Mouse (Mus musculus) midbrain, embryonic 10.5 days (tissue): ENCODE measurements around the gene Slc1a4. TPM values are rescaled to one million over a fixed set of nuclear protein-coding genes. Genes with fewer than 3 reads are reported as not detected.

ENCODE experiments used
- DNase-seq: peaks from one replicate; pipeline ENCODE4 v3.0.0-alpha.2; 2017; ENCODE audit warnings: low spot score
- H3K27ac ChIP-seq: fragments of 300-500 bp; sonication (generic); replicated peaks from 2 replicates; pipeline ENCODE4 v1.5.1; 2016; ENCODE audit warnings: mild to moderate bottlenecking
- H3K27me3 ChIP-seq: fragments of 300-500 bp; sonication (generic); 2 replicates; pipeline ENCODE4 v1.6.1; 2016; ENCODE audit warnings: low read depth, mild to moderate bottlenecking; ENCODE audit not compliant: poor library complexity, severe bottlenecking
- H3K36me3 ChIP-seq: fragments of 300-500 bp; sonication (generic); 2 replicates; pipeline ENCODE4 v1.6.1; 2016; ENCODE audit warnings: mild to moderate bottlenecking, moderate library complexity
- H3K4me1 ChIP-seq: fragments of 300-500 bp; sonication (generic); 2 replicates; pipeline ENCODE4 v1.6.1; 2016
- H3K4me3 ChIP-seq: fragments of 300-500 bp; sonication (generic); 2 replicates; pipeline ENCODE4 v1.5.1; 2016; ENCODE audit warnings: mild to moderate bottlenecking, moderate library complexity
- H3K9me3 ChIP-seq: fragments of 300-500 bp; sonication (generic); replicated peaks from 2 replicates; pipeline ENCODE4 v1.6.1; 2016; ENCODE audit warnings: mild to moderate bottlenecking
- WGBS: fragments of 180-500 bp; shearing (Covaris S2); methylation state at CpG from one replicate; pipeline ENCODE4 v1.1.7; 2016; 5-methylcytosine and 5-hydroxymethylcytosine counted together
- polyA plus RNA-seq: library from polyadenylated mRNA; unstranded; fragments of >200 nt; fragmentation: Nextera tagmentation; extraction: Ambion mirVana; gene quantifications from 2 replicates; pipeline ENCODE4 v1.2.1, GENCODE M21; 2016

Slc1a4 gene
- polyA plus RNA-seq, 1 experiment from 2014 or later = 14.8 TPM

GRCm38 (mm10) chr11:20277106-20277505 lies 55.4 kb downstream of the Slc1a4 start:
- Histone ChIP-seq H3K4me1 (peaks cover 1% of the 10 kb centered on the region; the same call in 1 of the 2 replicates), H3K36me3 (no peaks in the 10 kb centered on the region), H3K27me3 (no peaks in the 10 kb centered on the region), H3K9me3 (no peaks in the 10 kb centered on the region), H3K27ac (no peak overlapping the region), H3K4me3 (no peak overlapping the region)
- no peak for DNase-seq
- 67% methylated on average over 2 of the region's 2 CpGs for WGBS

DNA sequence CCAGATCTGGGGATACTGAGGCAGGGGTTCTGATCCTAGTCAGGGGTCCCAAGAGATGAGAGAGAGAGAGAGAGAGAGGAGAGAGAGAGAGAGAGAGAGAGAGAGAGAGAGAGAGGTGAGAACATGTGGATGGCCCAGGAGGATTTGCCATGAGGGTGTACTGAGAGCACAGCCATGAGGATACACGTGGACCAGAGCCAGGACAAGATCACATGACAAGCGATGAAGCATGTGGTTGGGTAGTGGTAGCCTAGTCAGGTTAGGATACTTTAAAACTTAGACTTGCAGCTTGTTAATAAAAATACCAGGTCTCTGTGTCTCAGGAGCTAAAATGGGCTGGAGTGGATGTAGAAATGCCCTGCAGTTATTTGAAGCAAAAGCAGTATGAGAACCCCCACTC lies 56.5 kb downstream of the Slc1a4 start:
- H3K4me3 ChIP-seq = no peak overlapping the region
- DNase-seq = no peak
- WGBS = 69% methylated on average over 2 of the region's 2 CpGs
- no peaks in the 10 kb centered on the region for H3K9me3 ChIP-seq
- no peak overlapping the region for H3K27ac ChIP-seq
- H3K4me1 ChIP-seq = peaks cover 4% of the 10 kb centered on the region; the same call in 1 of the 2 replicates
- no peaks in the 10 kb centered on the region for H3K36me3 ChIP-seq
- no peaks in the 10 kb centered on the region for H3K27me3 ChIP-seq

- no peak overlapping the region for H3K4me3 ChIP-seq
- no peaks in the 10 kb centered on the region for H3K27me3 ChIP-seq
- no peaks in the 10 kb centered on the region for H3K9me3 ChIP-seq
- 91% methylated on average over 6 of the region's 6 CpGs for WGBS
- H3K36me3 ChIP-seq = no peaks in the 10 kb centered on the region
- DNase-seq = no peak
- H3K27ac ChIP-seq = no peak overlapping the region
- peaks cover 4% of the 10 kb centered on the region; the same call in 1 of the 2 replicates for H3K4me1 ChIP-seq
Measured at GRCm38 (mm10) chr11:20269885-20270284, 62.6 kb downstream of the Slc1a4 start.

DNA sequence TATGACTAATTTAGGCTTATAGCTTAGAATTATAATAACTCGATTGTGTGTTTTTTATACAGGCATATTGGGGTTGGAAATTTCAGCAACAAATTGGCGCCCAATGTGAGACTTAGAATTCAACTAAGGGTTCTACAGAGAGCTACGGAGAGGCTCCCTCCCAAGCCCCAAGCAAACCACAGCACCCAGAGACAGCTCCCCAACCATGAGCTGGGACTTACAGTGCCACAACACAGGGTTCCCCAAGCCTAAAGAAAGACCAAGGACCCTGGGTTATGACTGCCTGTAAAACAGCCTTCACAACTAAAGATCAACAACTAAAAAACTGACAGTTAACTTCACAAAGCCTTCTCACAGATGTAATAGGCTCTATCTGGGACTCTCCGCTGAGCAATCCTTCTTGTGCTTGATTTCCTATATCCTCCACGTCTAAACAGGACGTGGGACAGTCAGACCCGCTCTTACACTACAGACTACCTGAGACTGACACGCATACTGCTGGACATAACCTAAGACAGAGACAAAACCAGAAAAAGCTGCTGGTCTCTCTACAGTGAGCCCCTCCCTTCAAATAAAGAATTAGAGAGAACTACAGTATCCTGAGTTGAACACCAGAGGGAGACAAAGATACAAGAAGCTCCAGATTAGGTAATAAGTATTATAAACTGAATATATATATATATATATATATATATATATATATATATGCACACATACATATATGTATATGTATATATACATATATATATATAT lies 69.7 kb downstream of the Slc1a4 start:
- 57% methylated on average over 8 of the region's 8 CpGs for WGBS
- Histone ChIP-seq H3K4me3 (no peak overlapping the region), H3K36me3 (no peaks in the 10 kb centered on the region), H3K9me3 (no peaks in the 10 kb centered on the region), H3K4me1 (no peaks in the 10 kb centered on the region), H3K27ac (no peak overlapping the region), H3K27me3 (no peaks in the 10 kb centered on the region)
- no peak for DNase-seq

DNA sequence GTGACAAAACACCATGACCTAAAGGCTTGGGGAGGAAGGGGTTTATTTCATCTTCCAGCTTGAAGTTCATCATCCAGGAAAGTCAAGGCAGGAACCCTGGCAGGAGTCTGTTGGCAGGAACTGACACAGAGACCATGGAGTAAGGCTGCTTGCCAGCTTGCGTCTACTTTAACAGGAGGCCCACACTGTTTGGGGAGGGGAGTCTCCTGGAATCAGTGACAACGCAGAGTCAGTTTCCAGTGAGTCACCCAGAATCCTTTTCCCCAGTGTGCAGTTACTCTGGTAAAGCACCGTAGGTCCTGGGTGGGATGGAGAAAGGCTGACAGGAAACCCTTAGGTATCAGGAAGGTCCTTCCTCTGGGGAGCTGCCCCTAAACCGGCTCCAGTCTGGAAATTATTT lies 77.7 kb downstream of the Slc1a4 start:
- Histone ChIP-seq H3K4me3 (no peak overlapping the region), H3K27me3 (no peaks in the 10 kb centered on the region)
- 88% methylated on average over 4 of the region's 4 CpGs for WGBS

DNA sequence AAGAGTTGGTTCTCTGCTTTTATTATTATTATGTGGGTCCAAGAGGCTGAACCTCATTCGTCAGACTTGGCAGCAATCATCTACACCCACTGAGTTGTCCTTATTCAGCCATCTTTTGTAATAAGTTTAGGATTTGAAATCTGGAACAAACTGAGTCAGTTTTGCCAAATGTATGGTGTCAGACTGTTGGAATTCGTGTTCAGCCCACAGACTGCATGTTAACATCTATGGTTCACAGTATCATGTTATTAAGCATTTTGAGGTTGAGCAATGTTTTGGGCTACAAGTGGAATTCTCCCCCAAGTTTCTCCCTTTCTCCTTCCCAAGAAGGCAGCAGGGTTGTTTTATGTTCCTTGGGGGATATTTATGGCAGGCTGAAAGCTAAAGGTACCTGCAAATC lies 79.4 kb downstream of the Slc1a4 start:
- no peak overlapping the region for H3K27ac ChIP-seq
- no peak overlapping the region for H3K4me3 ChIP-seq
- H3K9me3 ChIP-seq = no peaks in the 10 kb centered on the region
- H3K27me3 ChIP-seq = no peaks in the 10 kb centered on the region
- H3K36me3 ChIP-seq = no peaks in the 10 kb centered on the region
- DNase-seq = no peak
- 81% methylated on average over 2 of the region's 2 CpGs for WGBS
- H3K4me1 ChIP-seq = peaks cover 15% of the 10 kb centered on the region

More for the DNA sequence above, 77.7 kb downstream of the Slc1a4 start:
- Histone ChIP-seq H3K9me3 (no peaks in the 10 kb centered on the region), H3K36me3 (no peaks in the 10 kb centered on the region), H3K27ac (no peak overlapping the region), H3K4me1 (peaks cover 10% of the 10 kb centered on the region)
- DNase-seq = no peak

Other genes with a start within 250 kb of the Slc1a4 start
- 112 and 130 TPM in 2 replicates for gene Actr2, start 219.8 kb downstream of the Slc1a4 start, polyA plus RNA-seq
- gene Rab1a, start 131.3 kb downstream of the Slc1a4 start, polyA plus RNA-seq = 219 and 222 TPM in 2 replicates
- gene Cep68, start 83.3 kb downstream of the Slc1a4 start, polyA plus RNA-seq = 38.1 and 43.2 TPM in 2 replicates
- 30.3 and 36.7 TPM in 2 replicates for gene Sertad2, start 210.5 kb upstream of the Slc1a4 start, polyA plus RNA-seq